Mouse (Mus musculus) adrenal gland, adult 2 months (tissue): Measurements from ENCODE around the gene Ccdc117. TPM values are rescaled to one million over a fixed set of nuclear protein-coding genes. Genes with fewer than 3 reads are reported as not detected.

ENCODE experiments used
- polyA plus RNA-seq: library from polyadenylated mRNA; depleted of rRNA; stranded (reverse); fragments of >200 nt; gene quantifications from 2 replicates; pipeline ENCODE4 v1.2.3, GENCODE M21; 2012; rRNA removed
- total RNA-seq, 2 experiments: library from RNA; stranded (reverse); gene quantifications; 2 replicates each; pipeline ENCODE4 v1.2.3; 2021

Gene Ccdc117
- total and polyA plus RNA-seq, 3 experiments: 6.5 to 32.0 (median 19.5) TPM

Other genes starting within 250 kb of the Ccdc117 start
- gene Znrf3, start 97.3 kb downstream of the Ccdc117 start, total RNA-seq: 10 to 100 TPM; 21.8 to 27.9 TPM
- 11.9 and 15.7 TPM in 2 replicates for gene Znrf3, start 97.3 kb downstream of the Ccdc117 start, polyA plus RNA-seq
- gene Xbp1, start 21.5 kb downstream of the Ccdc117 start, total RNA-seq: 100 to 1,000 TPM; 156 to 162 TPM
- gene Xbp1, start 21.5 kb downstream of the Ccdc117 start, polyA plus RNA-seq: 95.7 and 129 TPM in 2 replicates
- not detected for gene Ankrd36, start 27.5 kb upstream of the Ccdc117 start, total RNA-seq
- not detected in 2 replicates for gene Ankrd36, start 27.5 kb upstream of the Ccdc117 start, polyA plus RNA-seq
- gene Mrps24, start 173.5 kb upstream of the Ccdc117 start, total RNA-seq: 100 to 1,000 TPM; 137 to 178 TPM
- 740 and 796 TPM in 2 replicates for gene Mrps24, start 173.5 kb upstream of the Ccdc117 start, polyA plus RNA-seq
- 10 to 100 TPM; 63.8 to 65.2 TPM for gene Urgcp, start 220.2 kb upstream of the Ccdc117 start, total RNA-seq
- 30.6 and 34.0 TPM in 2 replicates for gene Urgcp, start 220.2 kb upstream of the Ccdc117 start, polyA plus RNA-seq
- 10 to 100 TPM; 66.6 to 79.3 TPM for gene Dbnl, start 246.3 kb upstream of the Ccdc117 start, total RNA-seq
- gene Dbnl, start 246.3 kb upstream of the Ccdc117 start, polyA plus RNA-seq: 45.7 and 58.2 TPM in 2 replicates